Mouse (Mus musculus): ENCODE measurements around the gene Olfr78.

Gene Olfr78

DNA sequence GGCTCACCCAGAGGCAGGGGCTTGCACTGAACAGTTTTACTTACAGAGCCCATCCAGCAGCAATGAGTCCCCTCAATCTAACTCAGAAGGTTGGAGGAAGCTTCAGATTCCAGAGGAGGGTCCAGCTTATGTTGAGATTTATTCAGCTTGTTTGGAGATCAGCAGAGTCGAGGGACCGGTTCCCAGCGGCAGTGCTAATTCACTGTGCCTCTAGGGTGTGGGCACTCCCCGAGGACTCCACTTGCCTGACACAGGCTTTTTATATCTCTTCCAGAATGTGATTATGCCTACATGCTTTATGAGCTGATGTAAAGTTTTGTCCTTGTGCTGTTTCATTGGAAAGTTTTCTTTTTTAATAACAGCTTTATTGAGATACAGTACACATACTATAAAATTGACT is at the start of gene Olfr78, which contains the start of gene Olfr560:
Gene Olfr78 (minus strand): TSS at position 206 of the 400 bp plus-strand sequence.
Gene Olfr560 (minus strand): TSS at position 101 of the 400 bp plus-strand sequence.
- no peak for DNase-seq (ENCODE audit: low read depth, low spot score)

DNA sequence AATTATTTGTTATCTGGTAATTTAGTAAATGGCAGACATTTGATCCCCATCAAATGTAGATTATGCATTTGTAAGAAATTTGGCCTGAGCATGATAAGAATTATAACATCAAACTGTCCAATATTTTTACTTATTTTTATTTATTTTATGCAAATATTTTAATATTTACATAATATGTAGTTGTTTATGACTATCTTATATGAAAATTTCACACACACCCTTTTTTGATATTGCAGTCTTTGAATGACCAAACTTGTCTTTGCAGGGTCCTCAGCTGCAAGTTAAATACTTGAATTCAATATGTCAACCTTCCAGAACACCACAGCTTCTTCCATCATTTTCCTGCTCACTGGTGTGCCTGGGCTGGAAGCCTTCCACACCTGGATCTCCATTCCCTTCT is 43.9 kb upstream of the Olfr78 start, which contains the start of gene Olfr564:
Gene Olfr564 (plus strand): TSS at position 301 of the 400 bp plus-strand sequence.
- no peak for DNase-seq (ENCODE audit: low read depth, low spot score)

GRCm38 (mm10) chr7:102770921-102771320 is 11.7 kb upstream of the Olfr78 start, which contains the start of gene Olfr561:
Olfr561 (plus strand) TSS chr7:102771221.
- DNase-seq (ENCODE audit: low read depth, low spot score): no peak

GRCm38 (mm10) chr7:102752086-102752485 is 7.2 kb downstream of the Olfr78 start:
- DNase-seq (ENCODE audit: low read depth, low spot score): peak; percentile 7

GRCm38 (mm10) chr7:102737705-102738104 is 21.6 kb downstream of the Olfr78 start:
- DNase-seq (ENCODE audit: low read depth, low spot score): no peak

DNA sequence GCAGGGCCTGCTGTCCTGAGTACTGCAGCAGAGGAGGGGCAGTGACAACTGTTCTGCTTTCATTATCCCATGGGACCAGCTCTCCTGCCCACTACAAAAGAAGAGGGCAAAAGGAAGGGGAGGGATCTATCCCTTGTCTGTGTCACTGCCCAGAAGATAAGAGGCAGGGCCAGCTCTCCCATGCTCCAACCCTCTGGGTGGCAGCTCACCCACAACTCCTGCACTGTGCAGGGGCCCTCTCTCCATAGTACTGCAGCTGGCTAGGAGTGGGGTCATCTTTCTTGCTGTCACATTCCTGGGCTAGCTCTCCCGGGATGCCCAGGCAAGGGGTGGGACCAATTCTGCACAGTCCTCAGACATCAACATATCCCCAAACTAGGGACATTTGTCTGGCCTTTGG is 25.5 kb downstream of the Olfr78 start:
- DNase-seq (ENCODE audit: low read depth, low spot score): no peak

- no peak for DNase-seq (ENCODE audit: low read depth, low spot score)
These were observed 31.9 kb downstream of the Olfr78 start, which contains the start of gene Olfr559 for GRCm38 (mm10) chr7:102727391-102727790. Olfr559 (minus strand) TSS chr7:102727491.

DNA sequence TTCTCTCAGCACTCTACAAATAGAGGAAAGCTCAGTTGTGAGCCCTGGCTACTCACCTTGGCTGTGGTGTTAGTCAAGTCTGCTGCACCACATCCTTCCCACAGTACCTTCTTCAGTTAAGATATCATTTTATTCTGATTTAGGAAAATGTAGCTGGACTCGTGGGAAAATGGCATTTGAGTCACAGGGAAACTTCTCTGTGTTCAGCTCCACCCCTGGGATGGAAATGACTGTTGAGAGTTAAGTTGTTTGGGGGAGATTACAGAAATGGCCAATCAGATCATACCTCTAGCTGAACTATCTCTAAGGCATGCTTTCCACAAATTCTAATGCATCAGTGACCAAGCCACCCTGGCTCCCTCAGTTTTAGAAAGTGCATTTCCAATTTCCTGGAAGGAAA is 40.3 kb downstream of the Olfr78 start, which contains the start of gene Olfr33:
Gene Olfr33 (minus strand): TSS at position 101 of the 400 bp plus-strand sequence.
- DNase-seq (ENCODE audit: low read depth, low spot score): no peak

- no peak for DNase-seq (ENCODE audit: low read depth, low spot score)
These were observed 57.4 kb downstream of the Olfr78 start, which contains the start of gene Olfr558 for GRCm38 (mm10) chr7:102701915-102702314. Olfr558 (plus strand) TSS chr7:102702215.

DNA sequence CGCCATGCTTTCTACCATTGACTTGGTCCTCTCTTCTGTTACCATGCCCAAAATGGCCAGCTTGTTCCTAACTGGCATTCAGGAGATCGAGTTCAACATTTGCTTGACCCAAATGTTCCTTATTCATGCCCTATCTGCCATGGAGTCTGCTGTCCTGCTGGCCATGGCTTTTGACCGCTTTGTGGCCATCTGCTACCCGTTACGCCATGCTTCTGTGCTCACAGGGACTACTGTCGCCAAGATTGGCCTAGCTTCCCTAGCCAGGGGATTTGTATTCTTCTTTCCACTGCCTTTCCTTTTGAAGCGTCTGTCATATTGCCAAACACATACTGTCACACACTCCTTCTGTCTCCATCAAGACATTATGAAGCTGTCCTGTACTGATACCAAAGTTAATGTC is 60.8 kb downstream of the Olfr78 start:
- no peak for DNase-seq (ENCODE audit: low read depth, low spot score)

GRCm38 (mm10) chr7:102695358-102696125 is 63.7 kb downstream of the Olfr78 start, which contains the start of gene Olfr557:
Olfr557 (plus strand) TSS chr7:102695910.
- peak; percentile 51 for DNase-seq (ENCODE audit: low read depth, low spot score)
